Mouse (Mus musculus): ENCODE data around the gene Map7d3. TPM values are rescaled to one million over a fixed set of nuclear protein-coding genes. Genes with fewer than 3 reads are reported as not detected.

Map7d3 gene
- polyA plus RNA-seq, 1 experiment, result not detected

DNA sequence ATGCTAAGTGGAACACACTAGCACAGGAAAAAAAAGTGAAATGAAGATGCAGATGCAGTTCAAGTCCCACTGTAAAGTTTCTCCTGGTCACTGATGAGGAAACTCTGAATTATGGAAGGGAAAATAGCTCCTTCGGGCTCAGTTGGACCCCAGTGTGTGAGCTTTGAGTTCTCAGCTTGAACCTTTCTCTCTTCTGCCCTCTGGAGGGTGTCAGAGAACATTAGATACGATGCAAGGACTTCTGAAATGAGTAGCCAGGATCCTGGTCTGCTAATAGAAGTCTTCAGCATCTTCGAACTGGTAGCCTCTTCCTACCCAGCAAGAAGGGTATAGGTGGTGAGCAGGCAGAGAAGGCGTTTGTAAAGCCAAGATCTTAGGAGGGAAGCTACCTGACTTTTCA, 70.6 kb downstream of the Map7d3 start:
- no peak for TF ChIP-seq TAL1 (IDR thresholded peaks at IDR 0.05; ENCODE audit: low read length)
- no peak for TF ChIP-seq GATA1 (IDR thresholded peaks at IDR 0.05; ENCODE audit: low read length)
- Histone ChIP-seq H3K9me3 (ENCODE audit: control insufficient read depth, low read length) (no peaks in the 10 kb centered on the region), H3K27me3 (ENCODE audit: control insufficient read depth) (no peaks in the 10 kb centered on the region), H3K4me1 (ENCODE audit: control insufficient read depth) (peaks cover 10% of the 10 kb centered on the region), H3K36me3 (ENCODE audit: control insufficient read depth) (no peaks in the 10 kb centered on the region), H3K4me3 (replicated peaks) (no peak overlapping the region)

Other genes starting within 250 kb of the Map7d3 start
- 0.04 and 0.07 TPM in 2 replicates for gene Mmgt1, start 224.3 kb downstream of the Map7d3 start, polyA plus RNA-seq (2012)
- 0.41 and 0.89 TPM in 2 replicates for gene Slc9a6, start 212.6 kb downstream of the Map7d3 start, polyA plus RNA-seq (2012)
- gene Fhl1, start 90.5 kb downstream of the Map7d3 start, polyA plus RNA-seq (2012), result 0.12 and 0.17 TPM in 2 replicates
- gene Adgrg4, start 47.8 kb upstream of the Map7d3 start, polyA plus RNA-seq (2012), result 0.01 TPM in 1 of 2 replicates, not detected in the other
- not detected in 2 replicates for gene Brs3, start 220.7 kb upstream of the Map7d3 start, polyA plus RNA-seq (2012)
- 1.0 and 1.1 TPM in 2 replicates for gene Htatsf1, start 231.3 kb upstream of the Map7d3 start, polyA plus RNA-seq (2012)

All from erythroblast, embryonic 14.5 days (primary cell).